Mouse (Mus musculus) lung, adult 2 months (tissue): Measurements from ENCODE around the gene Nptx1. TPM values are rescaled to one million over a fixed set of nuclear protein-coding genes. Genes with fewer than 3 reads are reported as not detected.

Experiments used
- DNase-seq: peaks from one replicate; pipeline ENCODE4 v3.0.0; 2022
- H3K4me1 ChIP-seq: fragments of 200-500 bp; 2 replicates; pipeline ENCODE4 v1.6.1; 2011; ENCODE audit warnings: low read length; ENCODE audit not compliant: control insufficient read depth, insufficient read depth
- H3K4me3 ChIP-seq: fragments of 200-500 bp; replicated peaks from 2 replicates; pipeline ENCODE3; 2011; ENCODE audit warnings: low read depth, mild to moderate bottlenecking, control low read depth, low read length; ENCODE audit errors: extremely low read depth
- CTCF ChIP-seq: fragments of 200-500 bp; IDR thresholded peaks from 2 replicates; pipeline ENCODE4 v1.5.1; 2011; ENCODE audit warnings: mild to moderate bottlenecking, low read length, control low read depth; ENCODE audit not compliant: insufficient read depth
- POLR2A ChIP-seq: fragments of 200-500 bp; IDR thresholded peaks from 2 replicates; pipeline ENCODE4 v1.6.1; 2011; ENCODE audit warnings: low read depth, mild to moderate bottlenecking, control low read depth, low read length, borderline replicate concordance; ENCODE audit errors: extremely low read depth
- WGBS: fragments of 180-500 bp; shearing (Covaris S2); methylation state at CpG from one replicate; pipeline ENCODE4 v1.1.7; 2018; 5-methylcytosine and 5-hydroxymethylcytosine counted together
- polyA plus RNA-seq: library from polyadenylated mRNA; depleted of rRNA; stranded (reverse); fragments of >200 nt; gene quantifications from 2 replicates; pipeline ENCODE4 v1.2.3, GENCODE M21; 2012

Gene Nptx1
- polyA plus RNA-seq, 1 experiment, result 8.7 TPM

GRCm38 (mm10) chr11:119565684-119566083 lies 18.1 kb upstream of the Nptx1 start:
- no peak for DNase-seq
- Histone ChIP-seq H3K4me1 (no peaks in the 10 kb centered on the region), H3K4me3 (no peak overlapping the region)
- WGBS, result 39% methylated on average over 10 of the region's 10 CpGs
- TF ChIP-seq POLR2A (no peak), CTCF (no peak)

GRCm38 (mm10) chr11:119565021-119565420 lies 17.5 kb upstream of the Nptx1 start:
- 57% methylated on average over 7 of the region's 7 CpGs for WGBS
- Histone ChIP-seq H3K4me1 (no peaks in the 10 kb centered on the region), H3K4me3 (no peak overlapping the region)
- TF ChIP-seq POLR2A (no peak), CTCF (no peak)
- DNase-seq, result no peak

- no peak for TF ChIP-seq POLR2A
- TF ChIP-seq CTCF, result no peak
- 85% methylated on average over 10 of the region's 10 CpGs for WGBS
- no peak for DNase-seq
These were observed 16.8 kb upstream of the Nptx1 start for GRCm38 (mm10) chr11:119564383-119564782.

GRCm38 (mm10) chr11:119563166-119563565 lies 15.6 kb upstream of the Nptx1 start:
- 48% methylated on average over 9 of the region's 9 CpGs for WGBS
- Histone ChIP-seq H3K4me1 (no peaks in the 10 kb centered on the region), H3K4me3 (no peak overlapping the region)
- DNase-seq, result no peak
- no peak for TF ChIP-seq CTCF
- TF ChIP-seq POLR2A, result no peak

More at GRCm38 (mm10) chr11:119564383-119564782, 16.8 kb upstream of the Nptx1 start:
- Histone ChIP-seq H3K4me3 (no peak overlapping the region), H3K4me1 (no peaks in the 10 kb centered on the region)

- no peak for TF ChIP-seq CTCF
- TF ChIP-seq POLR2A, result no peak
- no peak for DNase-seq
- no peaks in the 10 kb centered on the region for H3K4me1 ChIP-seq
- 52% methylated on average over 6 of the region's 6 CpGs for WGBS
- H3K4me3 ChIP-seq, result no peak overlapping the region
These were observed 14.7 kb upstream of the Nptx1 start for GRCm38 (mm10) chr11:119562286-119562685.

GRCm38 (mm10) chr11:119558870-119559610 lies 11.5 kb upstream of the Nptx1 start:
- no peak for DNase-seq
- no peak for TF ChIP-seq CTCF
- TF ChIP-seq POLR2A, result no peak
- WGBS, result 40% methylated on average over 9 of the region's 9 CpGs
- H3K4me3 ChIP-seq, result no peak overlapping the region
- H3K4me1 ChIP-seq, result 0 out of 2 replicates have a peak, but pooled peaks cover 3% of the 10 kb centered on the region

- no peak overlapping the region for H3K4me3 ChIP-seq
- 41% methylated on average over 17 of the region's 17 CpGs for WGBS
- TF ChIP-seq POLR2A, result no peak
- H3K4me1 ChIP-seq, result 0 out of 2 replicates have a peak, but pooled peaks cover 3% of the 10 kb centered on the region
- DNase-seq, result no peak
These were observed 10.7 kb upstream of the Nptx1 start for GRCm38 (mm10) chr11:119557940-119558869.

- no peak overlapping the region for H3K4me3 ChIP-seq
- WGBS, result 66% methylated on average over 7 of the region's 7 CpGs
- H3K4me1 ChIP-seq, result peaks cover 10% of the 10 kb centered on the region
- no peak for DNase-seq
- no peak for TF ChIP-seq POLR2A
- no peak for TF ChIP-seq CTCF
These were observed 7.6 kb upstream of the Nptx1 start for GRCm38 (mm10) chr11:119555170-119555569.

- TF ChIP-seq POLR2A (no peak), CTCF (no peak)
- Histone ChIP-seq H3K4me1 (peaks cover 10% of the 10 kb centered on the region), H3K4me3 (no peak overlapping the region)
- no peak for DNase-seq
- 66% methylated on average over 7 of the region's 7 CpGs for WGBS
These were observed 7.2 kb upstream of the Nptx1 start for GRCm38 (mm10) chr11:119554706-119555105.
